Mouse (Mus musculus) natural killer cell, adult 2 months (primary cell): ENCODE measurements at regions not wholly inside any gene's neighbourhood (a gene's known extent, or its start where the extent isn't known, plus 50 kb on each side); places are given as distances from the start of the nearest gene placed in this dataset.
"Not testable (repeated sequence)": the region's sequence is repeated elsewhere in the genome, so short reads cannot be mapped to it uniquely, and the experiment has no call there.

ENCODE experiments used
- DNase-seq, 2 experiments: peaks; one replicate each; pipeline ENCODE4 v3.0.0; 2022; ENCODE audit warnings: low spot score in 2 of 2

GRCm38 (mm10) chr10:10270297-10270696 is 201.8 kb downstream of the Adgb start:
- DNase-seq, result no peak

- no peak for DNase-seq
Observed at GRCm38 (mm10) chr10:10252540-10253318, 219.4 kb downstream of the Adgb start.

- DNase-seq, result no peak
Observed at GRCm38 (mm10) chr10:10252136-10252535, 220.0 kb downstream of the Adgb start.

DNA sequence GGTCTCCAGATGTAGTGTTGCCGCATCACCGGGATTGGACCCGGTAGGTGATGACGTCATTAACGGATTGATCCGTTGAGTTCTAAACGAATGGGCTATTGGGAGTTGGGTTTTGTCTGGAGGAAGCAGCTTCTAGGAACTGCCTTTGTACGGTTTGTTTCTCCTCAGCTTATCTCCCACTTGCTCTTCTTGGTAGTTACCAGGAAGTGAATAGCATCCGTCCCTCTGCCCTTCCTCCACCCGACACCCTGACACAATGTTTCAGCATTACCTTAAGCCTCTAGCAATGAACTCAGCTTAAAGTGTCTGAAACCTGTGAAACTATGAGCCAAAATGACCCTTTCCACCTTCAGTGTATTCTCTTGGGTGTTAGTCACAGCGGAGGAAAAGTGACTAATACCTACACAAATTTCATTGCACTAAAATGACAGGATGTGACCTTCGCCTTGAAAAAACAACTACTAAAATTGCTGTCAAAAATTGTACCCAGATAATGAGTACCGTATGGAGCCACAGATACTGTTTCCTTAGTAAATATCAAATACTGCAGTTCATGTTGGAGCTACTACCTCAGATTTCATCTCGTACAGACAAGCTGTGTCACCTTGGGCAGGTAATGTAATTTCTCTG is 237.1 kb downstream of the Adgb start:
- no peak for DNase-seq

GRCm38 (mm10) chr10:10224582-10225144 is 247.5 kb downstream of the Adgb start:
- DNase-seq, result peak in 1 of 2 experiments; percentile 7

GRCm38 (mm10) chr10:10219726-10220125 is 252.4 kb downstream of the Adgb start:
- no peak for DNase-seq

GRCm38 (mm10) chr10:10216892-10217291 is 255.2 kb downstream of the Adgb start:
- no peak for DNase-seq

GRCm38 (mm10) chr10:10215376-10215775 is 256.8 kb downstream of the Adgb start:
- DNase-seq, result no peak

DNA sequence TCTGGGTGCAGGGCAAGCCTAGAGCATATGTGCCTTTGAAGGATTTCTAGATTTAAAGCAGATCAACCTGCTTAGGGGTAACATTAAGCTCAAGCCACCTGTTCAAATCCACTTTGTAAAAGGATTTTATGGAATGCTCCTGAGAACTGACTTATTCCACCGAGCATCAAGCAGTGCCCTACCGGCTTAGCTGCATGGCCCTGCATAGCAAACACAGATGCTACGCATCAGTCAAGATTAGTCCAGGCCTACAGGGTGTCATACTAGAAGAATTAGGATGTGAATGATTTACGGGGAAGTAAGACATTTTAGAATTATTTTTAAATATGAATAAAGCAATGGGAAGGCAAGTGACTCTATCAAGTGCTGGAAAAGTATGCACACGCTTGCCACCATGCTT is 263.8 kb downstream of the Adgb start:
- no peak for DNase-seq

- no peak for DNase-seq
Observed at GRCm38 (mm10) chr10:10205805-10206520, 266.2 kb downstream of the Adgb start.

- no peak for DNase-seq
Observed at GRCm38 (mm10) chr10:10203982-10204381, 268.1 kb downstream of the Adgb start.

DNA sequence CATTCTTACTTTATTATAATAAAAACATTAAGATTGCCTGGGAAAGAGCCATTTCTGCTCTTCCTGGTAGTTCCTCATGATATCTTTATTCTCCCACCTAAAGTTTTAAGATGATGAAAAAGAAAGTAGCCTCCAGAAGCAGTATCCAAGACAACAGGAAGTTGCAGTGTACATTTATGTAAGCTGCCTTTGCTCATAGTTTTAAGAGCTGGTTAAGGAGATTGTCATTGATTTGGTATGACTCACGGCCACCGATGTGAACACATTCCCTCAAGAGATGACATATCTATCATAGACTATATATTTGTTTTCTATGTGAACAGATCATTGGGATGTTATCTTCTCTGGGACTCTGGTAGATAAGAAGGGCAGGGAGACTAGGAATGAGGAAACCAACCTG is 281.8 kb downstream of the Adgb start:
- no peak for DNase-seq

DNA sequence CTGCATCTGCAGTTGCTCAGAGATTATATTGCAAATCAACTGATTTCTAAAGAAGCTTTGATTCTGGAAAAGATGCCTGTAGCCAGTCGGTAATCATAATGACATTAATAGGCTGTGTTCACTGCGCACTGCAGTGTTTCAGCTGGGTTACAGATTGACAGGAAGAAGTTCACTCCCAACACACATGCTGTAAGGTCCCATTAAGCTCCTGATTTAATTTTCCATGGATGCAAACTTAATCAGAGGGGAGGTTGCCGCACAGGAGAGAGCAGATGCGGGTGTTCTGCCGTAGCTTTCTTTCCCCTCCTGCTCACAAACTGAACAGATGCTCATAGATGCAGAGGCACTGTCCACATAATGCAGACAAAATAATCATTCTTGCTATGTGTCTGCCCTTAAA is 284.0 kb downstream of the Adgb start:
- no peak for DNase-seq

- DNase-seq, result peak; percentile 2 to 5
Observed at GRCm38 (mm10) chr10:10186721-10187120, 285.4 kb downstream of the Adgb start.

DNA sequence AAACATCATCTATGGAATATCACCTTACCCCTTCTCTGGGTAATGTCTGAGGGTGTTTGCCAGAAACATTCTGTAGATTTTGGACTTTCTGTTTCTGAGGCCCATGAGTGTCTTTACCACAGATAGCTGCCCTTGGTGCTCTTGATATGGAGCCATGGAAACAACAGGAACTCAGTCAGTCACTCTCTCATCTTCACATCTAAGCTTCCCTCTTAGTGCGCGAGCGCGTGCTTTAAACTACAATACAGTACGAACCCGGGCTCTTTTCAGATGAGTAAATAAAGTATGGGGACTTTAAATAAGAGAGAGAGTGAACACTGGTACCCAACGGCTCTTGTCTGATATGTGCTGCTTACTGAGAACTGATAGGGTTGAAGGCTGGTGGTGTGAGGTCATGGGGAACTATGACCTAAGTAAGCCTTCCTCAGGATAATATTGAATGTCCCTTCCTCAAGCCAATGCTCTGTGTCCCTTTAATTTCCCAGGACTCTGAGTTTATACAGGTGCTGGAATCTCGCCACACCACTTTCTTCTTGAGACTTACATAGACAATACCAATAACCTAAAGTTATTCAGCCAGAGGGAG is 284.5 kb upstream of the Stxbp5 start:
- DNase-seq, result no peak

- peak; percentile 57 to 68 for DNase-seq
Observed at GRCm38 (mm10) chr10:10184386-10184785, 283.5 kb upstream of the Stxbp5 start.

DNA sequence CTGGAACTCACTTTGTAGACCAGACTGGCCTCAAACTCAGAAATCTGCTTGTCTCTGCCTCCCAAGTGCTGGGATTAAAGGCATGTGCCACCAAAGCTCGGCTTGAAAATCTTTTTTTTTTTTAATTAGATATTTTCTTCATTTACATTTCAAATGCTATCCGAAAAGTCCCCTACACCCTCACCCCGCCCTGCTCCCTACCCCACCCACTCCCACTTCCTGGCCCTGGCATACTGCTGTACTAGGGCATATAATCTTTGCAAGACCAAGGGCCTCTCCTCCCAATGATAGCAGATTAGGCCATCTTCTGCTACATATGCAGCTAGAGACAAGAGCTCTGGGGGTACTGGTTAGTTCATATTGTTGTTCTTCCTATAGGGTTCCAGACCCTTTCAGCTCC is 276.2 kb upstream of the Stxbp5 start:
- not testable (repeated sequence) for DNase-seq
